Mouse (Mus musculus) lung, adult 2 months (tissue): ENCODE results near the gene Dusp12. TPM values are rescaled to one million over a fixed set of nuclear protein-coding genes. Genes with fewer than 3 reads are reported as not detected.

Experiments
- DNase-seq: peaks from one replicate; pipeline ENCODE4 v3.0.0; 2022
- H3K4me1 ChIP-seq: fragments of 200-500 bp; 2 replicates; pipeline ENCODE4 v1.6.1; 2011; ENCODE audit warnings: low read length; ENCODE audit not compliant: control insufficient read depth, insufficient read depth
- H3K4me3 ChIP-seq: fragments of 200-500 bp; replicated peaks from 2 replicates; pipeline ENCODE3; 2011; ENCODE audit warnings: low read depth, mild to moderate bottlenecking, control low read depth, low read length; ENCODE audit errors: extremely low read depth
- CTCF ChIP-seq: fragments of 200-500 bp; IDR thresholded peaks from 2 replicates; pipeline ENCODE4 v1.5.1; 2011; ENCODE audit warnings: mild to moderate bottlenecking, low read length, control low read depth; ENCODE audit not compliant: insufficient read depth
- POLR2A ChIP-seq: fragments of 200-500 bp; IDR thresholded peaks from 2 replicates; pipeline ENCODE4 v1.6.1; 2011; ENCODE audit warnings: low read depth, mild to moderate bottlenecking, control low read depth, low read length, borderline replicate concordance; ENCODE audit errors: extremely low read depth
- WGBS: fragments of 180-500 bp; shearing (Covaris S2); methylation state at CpG from one replicate; pipeline ENCODE4 v1.1.7; 2018; 5-methylcytosine and 5-hydroxymethylcytosine counted together
- polyA plus RNA-seq: library from polyadenylated mRNA; depleted of rRNA; stranded (reverse); fragments of >200 nt; gene quantifications from 2 replicates; pipeline ENCODE4 v1.2.3, GENCODE M21; 2012

Gene Dusp12
- polyA plus RNA-seq, 1 experiment = 17.3 TPM

GRCm38 (mm10) chr1:170882915-170883485, 2.3 kb downstream of the Dusp12 start:
- Histone ChIP-seq H3K4me3 (no peak overlapping the region), H3K4me1 (no peaks in the 10 kb centered on the region)
- no peak for TF ChIP-seq CTCF
- DNase-seq = no peak
- WGBS = 67% methylated on average over 5 of the region's 5 CpGs

DNA sequence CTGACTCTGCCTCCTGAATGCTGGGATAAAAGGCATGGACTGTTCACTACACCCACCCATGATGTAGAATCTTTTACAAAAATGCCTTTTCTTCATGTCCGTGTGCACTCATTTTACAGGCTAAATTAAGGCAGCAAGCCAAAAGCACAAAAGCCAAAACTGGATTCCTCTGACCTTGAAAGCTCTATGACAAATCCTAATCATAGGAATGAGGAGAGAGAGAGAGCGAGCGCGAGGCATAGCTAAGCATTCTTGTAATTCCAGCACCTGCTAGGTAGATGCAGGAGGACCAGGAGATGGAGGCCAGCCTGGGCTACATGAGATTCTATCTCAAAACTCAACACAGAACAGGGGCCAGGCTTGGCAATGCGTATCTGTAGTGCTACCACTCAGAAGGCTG, 8.4 kb downstream of the Dusp12 start:
- no peak for TF ChIP-seq POLR2A
- no peak for TF ChIP-seq CTCF
- no peak for DNase-seq
- Histone ChIP-seq H3K4me1 (no peaks in the 10 kb centered on the region), H3K4me3 (no peak overlapping the region)
- WGBS = 79% methylated on average over 5 of the region's 5 CpGs

- 84% methylated on average over 3 of the region's 3 CpGs for WGBS
- TF ChIP-seq POLR2A (no peak), CTCF (no peak)
- Histone ChIP-seq H3K4me3 (no peak overlapping the region), H3K4me1 (no peaks in the 10 kb centered on the region)
- no peak for DNase-seq
Measured at GRCm38 (mm10) chr1:170875676-170876075, 9.7 kb downstream of the Dusp12 start.

- H3K4me1 ChIP-seq = no peaks in the 10 kb centered on the region
- DNase-seq = no peak
- no peak overlapping the region for H3K4me3 ChIP-seq
- WGBS = 96% methylated on average over 2 of the region's 2 CpGs
- TF ChIP-seq CTCF = no peak
- no peak for TF ChIP-seq POLR2A
Measured at GRCm38 (mm10) chr1:170871961-170872360, 13.4 kb downstream of the Dusp12 start.

- 84% methylated on average over 6 of the region's 6 CpGs for WGBS
- no peak for DNase-seq
- H3K4me3 ChIP-seq = no peak overlapping the region
- TF ChIP-seq POLR2A = no peak
- TF ChIP-seq CTCF = no peak
- no peaks in the 10 kb centered on the region for H3K4me1 ChIP-seq
Measured at GRCm38 (mm10) chr1:170871402-170871801, 13.9 kb downstream of the Dusp12 start.

DNA sequence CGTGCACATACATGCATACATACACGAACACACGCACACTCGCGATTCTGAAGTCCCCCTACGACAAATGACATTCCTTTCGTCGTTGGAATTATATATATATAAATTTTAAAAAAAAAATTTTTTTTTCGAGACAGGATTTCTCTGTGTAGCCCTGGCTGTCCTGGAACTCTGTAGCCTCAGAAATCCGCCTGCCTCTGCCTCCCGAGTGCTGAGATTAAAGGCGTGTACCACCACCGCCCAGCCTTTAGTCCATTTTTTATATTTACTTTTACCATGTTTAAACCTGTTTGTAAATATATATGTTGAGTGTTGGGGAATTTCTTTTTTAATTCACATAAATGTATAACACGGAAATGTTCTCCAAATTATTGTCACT, 16.4 kb downstream of the Dusp12 start:
- DNase-seq = no peak
- Histone ChIP-seq H3K4me1 (peaks cover 3% of the 10 kb centered on the region), H3K4me3 (peak overlapping the region; percentile 64)
- WGBS = 13% methylated on average over 14 of the region's 14 CpGs
- TF ChIP-seq POLR2A = no peak
- TF ChIP-seq CTCF = no peak

DNA sequence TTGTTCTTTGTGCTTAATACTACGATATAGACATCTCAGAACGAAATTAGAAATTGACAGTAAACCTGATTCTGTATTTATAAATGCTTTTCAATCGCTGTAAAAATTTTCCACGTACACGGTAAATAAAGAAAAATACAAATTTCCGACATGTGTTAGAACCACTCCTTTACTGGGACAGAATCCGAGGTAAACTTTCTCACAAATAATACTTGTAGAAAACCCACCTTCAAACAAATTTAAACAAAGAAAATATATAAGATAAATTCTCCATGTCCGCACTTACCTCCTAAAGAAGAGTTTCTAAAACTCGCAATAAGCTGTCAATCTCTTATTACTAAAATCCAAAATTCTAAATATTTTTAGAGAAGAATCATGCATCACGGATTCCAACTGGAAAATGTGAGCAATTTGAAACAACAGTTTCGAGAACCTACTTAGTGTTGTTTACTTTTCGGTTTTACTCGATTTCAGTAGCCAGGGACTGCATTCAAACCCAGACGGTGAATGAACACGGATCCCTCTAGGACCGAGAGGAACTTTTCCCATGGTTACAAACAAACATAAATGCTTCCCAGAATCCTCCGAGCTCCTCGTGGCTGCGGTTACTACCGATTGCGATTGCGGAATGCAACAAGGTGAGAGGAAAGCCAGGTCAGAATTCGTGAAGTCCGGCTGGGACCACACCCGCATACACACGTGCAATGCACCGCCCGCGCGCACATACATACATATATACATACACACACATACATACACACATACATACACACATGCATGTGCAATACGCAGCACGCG, 17.0 kb downstream of the Dusp12 start:
- Histone ChIP-seq H3K4me3 (peak overlapping the region; percentile 97), H3K4me1 (peaks cover 3% of the 10 kb centered on the region)
- peak; percentile 68 for DNase-seq
- TF ChIP-seq POLR2A = peak; percentile 24; the same call in 1 of the 2 replicates
- no peak for TF ChIP-seq CTCF
- WGBS = under 1% methylated on average over 33 of the region's 33 CpGs

GRCm38 (mm10) chr1:170867691-170868105, 17.6 kb downstream of the Dusp12 start, which contains the start of gene Atf6:
Atf6 (minus strand) TSS chr1:170867771.
- peak; percentile 97 for DNase-seq
- Histone ChIP-seq H3K4me1 (peaks cover 5% of the 10 kb centered on the region), H3K4me3 (peak within 1 kb of the TSS; percentile 97)
- WGBS = under 1% methylated on average over 25 of the region's 25 CpGs
- TF ChIP-seq CTCF (no peak), POLR2A (peak; percentile 82; the same call in 1 of the 2 replicates)

DNA sequence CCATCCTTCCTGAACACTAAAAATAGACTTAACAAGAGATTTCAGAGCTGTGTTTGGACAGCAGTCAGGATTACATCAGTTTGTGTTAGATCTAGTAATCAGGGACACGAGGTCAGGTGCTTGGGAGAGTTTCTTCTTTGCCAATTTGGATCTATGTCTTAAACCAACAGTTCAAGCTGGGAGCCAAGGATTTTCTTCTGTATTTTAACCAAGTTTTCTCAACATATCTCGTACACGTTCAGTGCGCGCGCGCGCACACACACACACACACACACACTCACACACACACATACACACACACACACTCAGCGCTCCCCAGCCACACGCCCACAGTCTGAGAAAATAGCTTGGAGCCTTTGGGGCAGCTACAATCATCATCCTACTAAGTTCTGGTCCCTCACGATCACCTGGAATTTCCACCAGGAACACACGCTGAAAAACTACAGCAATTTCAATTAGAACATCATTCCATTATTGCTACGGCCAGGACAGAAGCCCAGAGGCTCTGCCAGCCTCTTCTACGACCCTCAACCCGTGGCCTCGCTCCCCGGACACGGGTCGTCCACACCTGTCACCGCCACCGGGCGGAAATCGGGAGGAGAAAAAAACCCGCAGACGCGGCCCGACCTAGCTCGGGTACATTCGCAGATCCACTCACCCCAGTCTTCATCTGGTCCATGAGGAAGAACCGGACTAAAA, 18.2 kb downstream of the Dusp12 start:
- under 1% methylated on average over 30 of the region's 30 CpGs for WGBS
- Histone ChIP-seq H3K4me3 (peak overlapping the region; percentile 97), H3K4me1 (peaks cover 8% of the 10 kb centered on the region)
- no peak for DNase-seq
- TF ChIP-seq POLR2A (no peak), CTCF (no peak)

- H3K4me3 ChIP-seq = no peak overlapping the region
- peaks cover 13% of the 10 kb centered on the region for H3K4me1 ChIP-seq
- WGBS = 61% methylated on average over 5 of the region's 5 CpGs
- DNase-seq = no peak
- TF ChIP-seq CTCF = no peak
- TF ChIP-seq POLR2A = no peak
Measured at GRCm38 (mm10) chr1:170865406-170865805, 19.9 kb downstream of the Dusp12 start.
